Mouse (Mus musculus) gastrocnemius, postnatal 14 days (tissue): ENCODE results near the gene Gm17402. TPM values are rescaled to one million over a fixed set of nuclear protein-coding genes. Genes with fewer than 3 reads are reported as not detected.

ENCODE experiments used
- DNase-seq: peaks from one replicate; pipeline ENCODE4 v3.0.0; 2021; ENCODE audit warnings: mixed read lengths
- intact Hi-C: fragments of 180-260 bp; cut with DNase I; formaldehyde crosslinking; loops from one replicate; pipeline ENCODE4 v1.15.1; 2025; ENCODE audit warnings: low total_unique reads
- long read RNA-seq, 2 experiments: library from polyadenylated mRNA; stranded (forward); transcript quantifications; one replicate each; pipeline ENCODE4 v2.0.0; 2021
- total RNA-seq, 2 experiments: library from RNA; stranded (reverse); gene quantifications; 2 replicates each; pipeline ENCODE4 v1.2.3; 2021

Gm17402 gene
- not detected for total RNA-seq
- long read RNA-seq, experiment 1, result 0 reads
- long read RNA-seq, experiment 2, result 0 reads

DNA sequence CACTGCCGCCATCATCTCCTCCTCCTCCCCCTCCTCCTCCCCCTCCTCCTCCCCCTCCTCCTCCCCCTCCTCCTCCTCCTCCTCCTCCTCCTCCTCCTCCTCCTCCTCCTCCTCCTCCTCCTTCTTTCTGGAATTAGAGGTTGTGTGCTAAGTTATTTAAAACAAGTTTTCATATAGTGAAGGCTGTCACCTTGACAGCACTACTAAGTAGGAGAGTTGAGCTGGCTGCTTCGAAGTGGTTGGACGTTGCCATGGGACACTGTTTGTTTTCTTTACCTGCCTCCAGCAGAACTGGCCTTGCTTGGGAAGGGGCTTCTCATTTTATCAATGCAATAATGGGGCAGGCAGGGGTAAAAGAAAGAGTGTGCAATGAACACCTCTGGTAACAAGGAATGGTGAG is at the start of gene Gm17402:
Gm17402 (minus strand) TSS at position 101 of the 400 bp plus-strand sequence.
- no peak for DNase-seq

DNA sequence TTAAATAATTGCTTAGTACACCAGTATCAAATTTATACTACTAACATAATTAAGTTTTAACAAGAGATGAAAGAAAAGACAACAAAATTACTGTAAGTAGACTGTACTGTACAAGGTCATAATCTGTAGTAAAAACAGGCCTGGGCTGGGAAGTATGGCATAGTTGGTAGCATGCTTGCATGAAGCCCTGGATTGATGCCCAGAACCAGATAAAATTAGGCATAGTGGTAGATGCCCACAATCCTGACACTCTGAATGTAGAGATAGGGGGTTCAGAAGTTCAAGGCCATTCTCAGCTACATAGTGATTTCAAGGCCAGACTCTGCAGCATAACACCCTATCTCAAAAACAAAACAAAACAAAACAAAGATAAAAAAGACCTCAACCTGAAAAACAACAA is 3.3 kb upstream of the Gm17402 start:
- no peak for DNase-seq
- intact Hi-C loops, result no loop called here

More for the DNA sequence above, at the start of gene Gm17402:
- intact Hi-C loops, result no loop called here

DNA sequence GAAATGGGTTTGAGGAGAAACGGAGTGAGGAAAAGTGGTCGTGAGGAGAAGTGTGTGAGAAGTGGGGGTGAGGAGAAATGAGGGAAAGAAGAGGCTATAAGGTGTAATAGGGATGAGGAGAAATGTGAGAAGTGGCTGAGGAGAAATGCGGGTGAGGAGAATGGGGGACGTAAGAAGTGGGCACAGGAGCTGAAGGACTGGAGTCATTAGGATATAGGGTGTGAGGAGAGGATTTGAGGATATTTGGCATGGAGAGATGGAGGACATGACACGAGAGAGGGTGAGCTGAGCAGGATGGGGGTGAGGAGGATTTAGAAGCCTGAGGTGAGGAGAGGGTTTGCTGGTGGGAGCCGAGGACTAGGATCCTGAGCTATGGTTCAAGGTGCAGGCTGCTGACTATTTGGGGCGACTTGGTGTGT is 594 bp downstream of the Gm17402 start:
- no peak for DNase-seq

DNA sequence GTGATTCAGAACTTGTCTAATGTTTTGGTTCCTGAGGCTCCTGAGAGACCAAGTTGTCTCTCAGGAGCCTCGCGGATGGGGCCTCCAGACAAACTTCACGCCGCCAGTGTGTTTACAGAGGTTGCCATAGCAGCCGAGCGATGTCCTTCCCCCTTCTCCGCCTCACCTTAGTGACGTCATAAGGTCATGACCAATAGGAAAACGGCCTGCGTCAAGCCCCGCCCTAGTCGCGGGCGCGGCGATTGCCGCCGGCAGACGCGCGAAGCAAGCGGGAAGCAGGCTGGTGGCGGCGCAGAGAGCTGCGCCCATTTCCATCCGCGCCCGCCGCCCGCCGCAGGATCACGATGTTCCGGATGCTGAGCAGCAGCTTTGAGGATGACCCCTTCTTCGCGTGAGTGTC is 1.1 kb downstream of the Gm17402 start, which contains the start of gene Mlf1:
Mlf1 (plus strand) TSS at position 226 of the 400 bp plus-strand sequence.
- intact Hi-C loops, result no loop called here
- peak; percentile 85 for DNase-seq

More for the DNA sequence above, 594 bp downstream of the Gm17402 start:
- intact Hi-C loops, result no loop called here

DNA sequence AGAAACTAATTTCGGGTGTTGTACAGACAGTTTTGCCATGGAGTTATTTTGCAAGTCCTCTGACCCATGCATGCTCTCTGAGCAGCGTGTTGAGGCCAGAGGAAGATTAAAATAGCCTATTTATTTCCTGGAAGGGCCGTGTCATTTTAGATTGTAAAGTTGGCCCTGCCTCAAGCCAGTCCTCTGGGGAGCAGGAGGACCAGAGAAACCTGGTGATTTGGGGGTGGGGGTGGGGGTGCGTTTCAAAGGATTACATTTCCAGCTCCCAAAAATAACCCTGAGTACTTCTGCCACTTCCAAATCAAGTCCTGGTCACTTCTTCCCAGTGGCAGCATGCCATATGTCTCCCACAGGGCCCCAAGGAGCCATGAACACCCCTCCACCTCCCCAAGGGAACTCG is 2.2 kb downstream of the Gm17402 start:
- intact Hi-C loops, result no loop called here
- peak; percentile 62 for DNase-seq

DNA sequence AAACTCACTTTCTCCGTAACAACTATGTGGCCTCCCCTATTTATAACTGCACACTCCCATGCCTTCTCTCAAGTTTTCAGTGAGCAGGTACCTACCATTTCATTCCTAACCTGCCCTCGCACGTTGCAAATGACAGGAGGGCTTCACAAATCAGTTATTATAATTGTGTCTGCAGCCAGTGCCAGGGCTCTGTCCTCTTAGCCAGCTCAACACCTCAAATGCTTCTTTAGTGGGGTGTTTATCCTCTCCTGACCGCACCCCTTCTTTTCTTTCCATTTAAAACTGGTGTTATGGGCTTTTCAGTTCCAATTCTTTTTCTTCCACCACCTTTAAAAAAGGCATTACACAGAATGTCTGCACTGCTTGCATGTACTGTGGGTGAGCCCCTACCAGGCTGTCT is 2.8 kb downstream of the Gm17402 start:
- no peak for DNase-seq
- intact Hi-C loops, result no loop called here

DNA sequence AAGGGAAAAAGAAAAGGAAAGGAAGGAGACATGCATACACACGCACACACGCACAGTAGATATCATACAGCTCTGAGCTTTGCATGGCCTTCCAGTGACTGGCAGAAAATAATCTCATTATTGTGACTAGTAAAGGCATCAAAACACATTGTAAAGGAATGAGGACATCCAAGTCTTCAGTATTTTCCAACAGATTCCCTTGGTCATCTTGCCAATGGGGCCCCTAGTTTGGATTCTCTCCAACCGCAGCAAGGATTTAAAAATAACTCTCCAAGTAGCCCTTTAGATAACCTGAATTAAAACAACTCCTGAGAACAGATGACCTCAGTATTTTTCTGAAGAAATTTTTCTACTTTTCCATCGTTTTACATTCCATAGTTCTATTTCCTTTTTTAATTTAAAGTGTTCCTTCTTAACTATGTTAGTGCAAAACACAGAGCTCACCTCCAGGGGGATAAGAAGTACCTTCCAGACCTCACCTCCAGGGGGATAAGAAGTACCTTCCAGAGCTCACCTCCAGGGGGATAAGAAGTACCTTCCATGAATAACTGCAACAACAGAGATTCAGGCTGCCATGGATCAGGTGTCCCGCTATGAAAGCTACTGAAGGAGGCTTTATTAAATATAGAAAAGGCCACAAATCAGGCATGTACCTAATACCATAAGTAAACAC is 5.4 kb downstream of the Gm17402 start:
- DNase-seq, result no peak
- intact Hi-C loops, result no loop called here

DNA sequence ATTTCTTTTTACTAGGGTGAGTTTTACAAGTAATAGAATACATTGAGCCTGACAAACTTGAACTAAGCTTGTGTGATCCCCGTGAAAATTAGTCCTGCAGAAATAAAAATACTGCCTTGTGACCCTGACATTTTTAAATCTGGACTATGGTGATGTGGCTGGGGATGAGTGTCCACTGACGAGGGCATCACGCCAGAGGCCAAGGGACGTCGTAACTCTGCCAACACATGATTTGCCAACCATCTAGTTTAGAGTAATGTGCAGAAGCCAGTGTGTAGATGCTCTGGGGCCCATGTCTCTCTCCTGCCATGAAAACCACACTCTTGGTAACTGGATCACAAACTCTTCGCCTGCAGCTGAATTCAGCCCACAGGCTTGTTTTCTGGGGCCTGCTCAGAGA is 7.5 kb downstream of the Gm17402 start:
- intact Hi-C loops, result no loop called here
- peak; percentile 33 for DNase-seq

DNA sequence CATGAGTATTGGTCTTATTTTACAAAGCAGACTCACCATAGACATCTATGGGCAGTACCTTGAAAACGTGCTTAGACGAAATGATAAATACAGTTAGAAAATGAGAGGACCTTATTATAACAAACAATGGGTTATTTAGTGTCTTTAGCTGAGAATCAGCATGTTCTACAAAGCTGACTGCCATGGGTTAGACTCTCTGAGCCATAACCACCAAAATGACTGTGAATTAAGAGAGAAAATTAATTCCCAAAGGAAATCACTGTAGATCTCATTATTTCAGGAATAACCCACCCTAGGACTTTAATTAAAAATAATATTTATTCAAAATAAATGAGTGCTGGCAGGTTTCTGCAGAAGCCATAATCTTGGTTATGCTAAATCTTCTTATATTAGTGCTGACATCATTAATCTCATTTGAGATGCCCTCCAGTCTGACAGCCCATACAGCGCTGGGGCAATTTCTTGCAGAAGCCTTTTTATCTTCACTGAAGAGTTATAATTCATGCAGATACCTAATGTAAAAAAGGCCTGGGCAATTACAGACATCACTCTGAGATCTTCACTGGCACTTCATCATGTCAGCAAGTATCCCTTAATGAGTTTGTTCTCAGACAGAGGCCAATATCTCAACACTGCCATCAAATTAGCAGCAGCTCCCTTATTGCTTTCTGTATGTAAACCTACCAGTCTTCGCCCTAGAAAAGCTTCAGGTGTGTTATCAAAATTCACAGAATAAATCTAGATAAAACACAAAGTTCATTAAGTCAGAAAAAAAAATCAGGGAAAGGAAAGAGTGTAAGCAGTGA is 8.7 kb downstream of the Gm17402 start:
- intact Hi-C loops, result no loop called here

DNA sequence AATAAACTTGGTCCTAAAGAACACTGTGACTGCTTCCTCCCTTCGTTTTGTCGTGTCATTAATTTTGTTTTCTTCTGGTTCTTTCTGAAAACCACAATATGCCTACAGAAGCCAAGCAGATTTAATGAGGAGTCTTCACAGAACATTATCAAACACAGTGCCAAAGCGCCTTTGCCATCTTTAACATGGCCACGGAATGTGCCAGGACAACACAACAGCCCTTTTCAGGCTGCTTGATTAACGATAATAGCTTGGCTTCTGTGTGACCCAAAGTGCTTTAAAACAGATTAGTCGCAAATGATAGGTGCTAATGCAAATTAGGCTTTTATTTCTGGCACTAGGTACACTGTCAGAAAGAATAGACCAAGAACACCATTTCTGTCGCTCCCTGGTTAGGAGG is 16.6 kb downstream of the Gm17402 start:
- DNase-seq, result no peak
- intact Hi-C loops, result loop anchor here (10.0 kb wide), 2 partner anchors 66 to 206 kb away; no protein-coding TSS in a partner anchor

More for the DNA sequence above, 8.7 kb downstream of the Gm17402 start:
- no peak for DNase-seq

DNA sequence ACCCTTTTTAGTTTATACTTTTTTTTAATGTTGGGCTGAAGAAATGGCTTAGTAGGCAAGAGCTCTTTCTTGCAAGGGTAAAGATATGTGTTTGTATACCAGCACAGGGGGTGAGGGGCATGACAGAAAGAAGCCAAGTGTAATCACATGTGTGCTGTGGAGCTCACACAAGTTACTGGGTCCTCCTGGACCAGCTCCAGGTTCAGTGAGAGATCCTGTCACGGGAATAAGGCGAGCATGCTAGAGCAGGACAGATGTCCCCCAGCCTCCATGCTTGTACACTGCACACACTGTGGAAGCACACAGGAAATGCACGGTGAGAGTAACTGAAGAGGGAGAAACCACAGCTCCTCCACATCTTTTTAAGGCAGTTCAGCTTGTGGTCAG is 22.2 kb downstream of the Gm17402 start:
- intact Hi-C loops, result loop anchor here (10.0 kb wide), 2 partner anchors 72 to 212 kb away; no protein-coding TSS in a partner anchor
- DNase-seq, result no peak

DNA sequence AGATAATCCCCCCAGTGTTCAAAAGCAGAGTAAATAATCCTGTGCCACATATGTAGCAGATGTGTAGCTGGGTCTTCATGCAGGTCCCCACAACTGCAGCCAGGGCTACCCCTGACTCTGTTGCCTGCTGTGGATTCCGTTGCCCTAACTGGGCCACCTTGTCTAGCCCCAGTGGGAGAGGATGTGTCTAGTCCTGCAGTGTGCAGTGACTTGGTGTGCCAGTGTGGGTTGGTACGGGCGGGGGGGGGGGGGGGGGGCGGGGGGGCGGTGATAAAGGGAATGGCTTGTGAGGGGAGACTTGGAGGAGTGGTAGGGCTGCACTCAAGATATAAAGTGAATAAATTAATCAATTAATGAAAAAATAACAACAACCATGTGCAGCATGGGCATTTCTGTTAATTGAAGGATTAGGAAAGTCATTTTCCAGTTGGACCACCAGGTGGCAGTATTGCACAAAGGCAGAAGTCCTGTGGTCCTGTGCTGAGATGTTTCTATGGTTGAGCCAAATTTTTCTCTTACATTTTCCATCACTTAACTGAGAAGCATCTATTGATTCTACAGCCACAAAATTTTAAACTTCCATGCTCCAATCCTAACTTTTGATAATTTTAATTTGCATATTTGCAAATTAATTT is 22.7 kb downstream of the Gm17402 start:
- intact Hi-C loops, result loop anchor here (10.0 kb wide), 2 partner anchors 73 to 213 kb away; no protein-coding TSS in a partner anchor
- DNase-seq, result no peak

DNA sequence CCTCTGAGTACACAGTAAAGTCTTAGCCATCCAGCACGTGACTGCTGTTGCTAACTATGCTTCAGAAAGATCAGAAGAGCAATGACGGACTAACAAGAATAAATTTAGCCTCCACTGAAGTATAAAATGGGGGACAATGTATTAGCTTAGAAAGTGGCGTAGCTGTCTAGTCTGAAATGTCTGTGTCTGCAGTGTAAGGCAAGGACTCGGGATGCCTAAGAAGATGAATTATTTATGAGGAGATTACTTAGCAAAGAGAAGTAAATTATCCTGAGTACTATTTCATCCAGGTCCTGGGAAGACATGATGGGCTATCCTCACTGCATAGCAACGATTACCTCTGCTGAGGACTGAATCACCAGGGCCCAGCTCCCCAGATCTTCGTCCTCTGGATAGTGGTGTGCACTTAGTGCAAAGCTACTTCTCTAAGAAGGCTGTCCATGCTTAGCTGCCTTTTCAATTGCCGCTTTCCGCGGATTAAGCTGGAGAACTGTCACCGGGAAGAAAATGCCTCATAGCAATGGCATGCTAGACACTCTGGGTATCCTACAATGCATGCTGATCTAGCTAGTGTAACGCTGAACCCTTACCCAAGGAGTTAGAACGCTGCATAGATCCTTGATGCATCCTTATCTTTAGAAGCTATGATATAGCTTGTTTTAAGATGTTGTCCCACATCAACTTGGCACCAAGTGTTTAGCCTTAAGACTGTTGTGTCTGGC is 23.4 kb downstream of the Gm17402 start:
- intact Hi-C loops, result loop anchor here (10.0 kb wide), 2 partner anchors 73 to 213 kb away; no protein-coding TSS in a partner anchor
- DNase-seq, result no peak

DNA sequence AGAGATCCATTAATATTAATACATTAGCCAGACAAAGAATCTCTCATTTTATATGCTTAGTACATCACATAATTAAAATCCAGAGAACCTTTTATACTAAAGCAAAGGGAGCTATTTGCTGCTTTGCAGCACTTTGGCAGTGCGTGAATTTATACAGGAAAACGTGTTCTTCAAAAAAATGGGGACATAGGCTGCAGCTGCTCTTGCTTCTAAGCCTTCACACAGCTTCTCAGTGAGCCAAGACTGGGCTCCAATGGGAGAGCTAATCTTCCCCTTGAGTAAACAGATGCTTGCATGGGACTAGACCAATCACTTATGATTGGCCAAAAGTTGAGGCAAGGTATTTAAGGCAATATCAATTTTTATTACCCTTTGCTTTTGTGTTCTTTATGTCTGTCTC is 28.3 kb downstream of the Gm17402 start:
- intact Hi-C loops, result loop anchor here (10.0 kb wide), 1 partner anchor 1012 kb away; no protein-coding TSS in a partner anchor

DNA sequence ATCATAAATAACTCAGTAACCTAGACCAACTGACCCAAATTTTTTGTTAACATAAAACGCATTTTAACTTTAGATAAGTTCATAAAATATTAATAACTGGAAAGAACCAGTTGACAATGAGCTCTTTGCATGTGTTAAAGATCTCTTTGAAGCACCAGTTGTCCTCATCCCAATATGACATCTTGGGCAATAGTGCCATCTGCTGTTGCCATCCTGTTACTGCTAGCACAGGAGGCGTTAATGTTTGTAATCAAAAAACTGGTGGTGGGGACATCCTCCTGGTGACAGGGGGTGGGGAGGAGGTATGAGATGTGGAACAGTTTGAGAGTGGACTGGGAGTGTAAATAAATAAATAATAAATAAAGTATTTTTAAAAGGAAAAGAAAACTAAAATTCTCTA is 30.4 kb downstream of the Gm17402 start:
- intact Hi-C loops, result loop anchor here (5.0 to 10.0 kb wide), 2 partner anchors 932 to 1010 kb away; no protein-coding TSS in a partner anchor
- peak; percentile 29 for DNase-seq

More for the DNA sequence above, 28.3 kb downstream of the Gm17402 start:
- DNase-seq, result no peak

DNA sequence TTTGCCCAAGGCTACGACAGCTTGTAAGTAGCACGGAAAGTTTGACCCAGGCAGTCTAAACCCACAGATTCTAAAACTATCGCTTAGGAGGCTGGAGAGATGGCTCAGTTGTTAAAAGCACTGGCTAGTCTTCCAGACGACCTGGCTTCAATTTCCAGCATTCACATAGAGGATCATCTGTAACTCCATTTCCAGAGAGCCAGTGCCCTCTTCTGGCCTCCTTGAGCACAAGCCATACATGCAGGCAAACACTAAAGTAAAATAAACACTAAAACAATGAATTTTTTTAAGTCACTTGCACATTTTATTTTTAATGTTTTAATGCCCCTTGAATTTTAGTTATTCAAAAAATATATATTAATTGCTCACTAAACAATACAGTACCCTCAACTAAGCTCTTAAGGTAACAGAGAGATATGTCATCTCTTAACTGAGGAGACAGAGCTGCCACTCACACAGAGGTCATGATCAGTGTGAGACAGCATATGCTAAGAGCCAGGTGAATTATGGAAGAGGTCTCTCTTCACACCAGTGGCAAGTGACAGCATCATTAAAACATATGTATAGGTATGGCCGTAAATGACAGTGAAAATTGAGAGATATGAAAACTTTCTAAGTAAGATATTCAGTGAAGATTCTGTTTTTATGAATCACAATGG is 31.8 kb downstream of the Gm17402 start:
- no peak for DNase-seq
- intact Hi-C loops, result loop anchor here (5.0 to 10.0 kb wide), 2 partner anchors 931 to 1008 kb away; no protein-coding TSS in a partner anchor

DNA sequence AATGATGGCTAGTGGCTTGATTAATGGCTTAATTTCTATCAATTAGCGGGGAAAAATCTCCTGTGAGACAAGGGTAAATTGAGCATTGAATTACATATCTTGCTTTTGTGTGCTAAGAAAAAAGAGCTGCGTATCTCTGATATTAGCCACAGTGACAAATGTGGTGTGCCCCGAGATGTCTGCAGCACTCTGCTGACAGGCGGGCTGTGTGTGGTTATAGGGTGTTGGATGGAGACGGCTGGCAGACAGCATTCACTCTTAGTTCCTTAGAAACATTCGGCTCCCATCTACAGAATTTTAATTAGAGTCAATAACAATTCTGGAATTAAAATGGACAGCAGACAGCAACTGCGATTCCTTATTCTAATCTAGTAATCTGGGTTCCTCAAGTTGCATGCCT is 34.0 kb downstream of the Gm17402 start:
- intact Hi-C loops, result loop anchor here (5.0 to 10.0 kb wide), 2 partner anchors 929 to 1006 kb away; no protein-coding TSS in a partner anchor
- DNase-seq, result no peak

DNA sequence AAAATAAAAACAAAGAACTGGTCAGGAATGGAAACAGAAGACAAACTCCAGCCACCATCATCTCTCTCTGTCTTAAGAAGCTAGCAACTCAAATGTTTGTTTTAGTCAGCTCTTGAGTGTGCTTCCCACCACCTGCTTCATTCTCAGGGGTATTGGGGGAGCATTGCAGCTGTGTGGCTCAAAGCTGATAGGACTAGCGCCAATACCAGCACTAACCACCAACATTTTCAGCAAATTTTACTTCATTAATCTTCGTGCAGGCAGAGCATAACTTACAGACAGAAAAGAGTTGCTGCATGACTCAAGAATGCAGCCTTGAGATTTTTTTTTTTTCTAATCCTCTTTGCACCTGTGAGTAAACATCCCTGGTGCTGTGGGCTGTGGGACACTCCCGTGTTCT is 35.4 kb downstream of the Gm17402 start:
- no peak for DNase-seq
- intact Hi-C loops, result no loop called here

DNA sequence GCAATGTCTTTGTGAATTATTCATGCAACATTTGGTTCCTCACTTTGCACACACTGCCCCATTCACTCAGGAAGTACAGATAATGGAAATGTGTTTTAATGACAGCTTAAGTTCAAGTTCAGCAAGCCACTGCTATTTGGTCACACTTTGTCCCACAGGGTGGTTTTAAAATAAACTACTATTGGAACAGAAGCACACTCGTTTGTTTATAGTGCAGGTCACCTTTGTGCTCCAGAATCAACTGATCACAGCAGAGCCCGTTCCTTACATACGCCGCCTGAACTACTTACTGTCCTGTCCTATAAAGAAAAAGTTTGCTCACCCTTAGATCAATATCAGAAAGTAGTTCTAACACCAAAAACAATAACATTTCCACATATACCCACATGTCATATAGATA is 52.5 kb downstream of the Gm17402 start:
- no peak for DNase-seq
- intact Hi-C loops, result no loop called here
